Mouse (Mus musculus) forebrain, postnatal 0 days (tissue): Measurements from ENCODE around the gene Fem1a. TPM values are rescaled to one million over a fixed set of nuclear protein-coding genes. Genes with fewer than 3 reads are reported as not detected.

Experiments
- ATAC-seq: fragments of 200-750 bp; cut with Nextera tagmentation; 2 replicates; pipeline ENCODE4 v1.8.0; 2017; ENCODE audit warnings: mild to moderate bottlenecking, moderate library complexity
- DNase-seq: peaks from one replicate; pipeline ENCODE4 v3.0.0-alpha.2; 2015
- H3K27ac ChIP-seq: fragments of 300-500 bp; sonication (generic); 2 replicates; pipeline ENCODE4 v1.5.1; 2014; ENCODE audit warnings: low read depth, mild to moderate bottlenecking, antibody characterized with exemption, low read length, moderate library complexity, mixed read lengths
- H3K27me3 ChIP-seq: fragments of 300-500 bp; sonication (generic); 2 replicates; pipeline ENCODE4 v1.6.1; 2014; ENCODE audit warnings: mild to moderate bottlenecking, low read length, mixed read lengths; ENCODE audit not compliant: insufficient read depth
- H3K36me3 ChIP-seq: fragments of 300-500 bp; sonication (generic); 2 replicates; pipeline ENCODE4 v1.6.1; 2014; ENCODE audit warnings: mild to moderate bottlenecking, moderate library complexity; ENCODE audit not compliant: insufficient read depth
- H3K4me1 ChIP-seq: fragments of 300-500 bp; sonication (generic); 2 replicates; pipeline ENCODE4 v1.6.1; 2014; ENCODE audit warnings: antibody characterized with exemption; ENCODE audit not compliant: insufficient read depth
- H3K4me2 ChIP-seq: fragments of 300-500 bp; sonication (generic); 2 replicates; pipeline ENCODE4 v1.6.1; 2014; ENCODE audit warnings: low read depth, mild to moderate bottlenecking, moderate library complexity
- H3K4me3 ChIP-seq: fragments of 300-500 bp; sonication (generic); 2 replicates; pipeline ENCODE4 v1.5.1; 2014; ENCODE audit warnings: low read depth, low read length, mixed read lengths
- H3K9ac ChIP-seq: fragments of 300-500 bp; sonication (generic); 2 replicates; pipeline ENCODE4 v1.6.1; 2014; ENCODE audit warnings: mild to moderate bottlenecking
- H3K9me3 ChIP-seq: fragments of 300-500 bp; sonication (generic); 2 replicates; pipeline ENCODE4 v1.6.1; 2016; ENCODE audit warnings: low read length
- CTCF ChIP-seq: sonication (generic); IDR thresholded peaks from 2 replicates; pipeline ENCODE4 v1.5.1; 2016; ENCODE audit warnings: antibody characterized with exemption, control low read depth, low read depth
- WGBS: fragments of 180-500 bp; shearing (Covaris S2); extraction: QIAGEN DNeasy Blood & Tissue Kit; methylation state at CpG from one replicate; pipeline ENCODE4 v1.1.7; 2014; 5-methylcytosine and 5-hydroxymethylcytosine counted together
- polyA plus RNA-seq: library from polyadenylated mRNA; unstranded; fragments of >200 nt; fragmentation: Nextera tagmentation; extraction: Ambion mirVana; gene quantifications from 2 replicates; pipeline ENCODE4 v1.2.1, GENCODE M21; 2015
- total RNA-seq: library from RNA; depleted of rRNA; stranded (reverse); fragments of >200 nt; gene quantifications from 2 replicates; pipeline ENCODE4 v1.2.3, GENCODE M21; 2014

Fem1a gene
- total and polyA plus RNA-seq, 2 experiments from 2014 or later = 17.2 to 53.6 TPM

DNA sequence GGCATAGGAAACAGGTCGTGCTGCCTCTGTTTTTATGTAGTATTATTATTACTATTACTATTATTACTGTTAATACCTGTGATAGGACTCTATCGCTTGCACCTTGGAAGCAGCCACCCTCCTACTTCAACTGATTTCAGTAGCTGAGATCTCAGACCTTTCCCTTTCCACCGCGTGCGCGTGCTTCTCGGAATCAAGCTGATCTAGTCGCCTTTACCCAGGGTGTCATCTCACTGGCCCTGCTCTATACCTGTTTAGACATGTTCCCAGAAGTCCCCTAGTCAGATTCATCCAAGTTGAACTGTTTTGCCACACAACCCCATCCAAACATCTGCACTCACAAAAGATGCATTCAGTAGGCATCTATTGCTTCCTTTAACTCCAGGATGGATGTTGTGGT, 23.2 kb upstream of the Fem1a start:
- Histone ChIP-seq H3K4me1 (peaks cover 6% of the 10 kb centered on the region; the same call in 1 of the 2 replicates), H3K27ac (peak overlapping the region; percentile 47; the same call in 1 of the 2 replicates), H3K4me2 (peak overlapping the region; percentile 49), H3K27me3 (no peaks in the 10 kb centered on the region), H3K9me3 (no peaks in the 10 kb centered on the region), H3K4me3 (no peak overlapping the region), H3K36me3 (no peaks in the 10 kb centered on the region), H3K9ac (no peak overlapping the region)
- DNase-seq (no peak), ATAC-seq (no peak; the same call in 1 of the 2 replicates)
- TF ChIP-seq CTCF = no peak
- 50% methylated on average over 8 of the region's 8 CpGs for WGBS

DNA sequence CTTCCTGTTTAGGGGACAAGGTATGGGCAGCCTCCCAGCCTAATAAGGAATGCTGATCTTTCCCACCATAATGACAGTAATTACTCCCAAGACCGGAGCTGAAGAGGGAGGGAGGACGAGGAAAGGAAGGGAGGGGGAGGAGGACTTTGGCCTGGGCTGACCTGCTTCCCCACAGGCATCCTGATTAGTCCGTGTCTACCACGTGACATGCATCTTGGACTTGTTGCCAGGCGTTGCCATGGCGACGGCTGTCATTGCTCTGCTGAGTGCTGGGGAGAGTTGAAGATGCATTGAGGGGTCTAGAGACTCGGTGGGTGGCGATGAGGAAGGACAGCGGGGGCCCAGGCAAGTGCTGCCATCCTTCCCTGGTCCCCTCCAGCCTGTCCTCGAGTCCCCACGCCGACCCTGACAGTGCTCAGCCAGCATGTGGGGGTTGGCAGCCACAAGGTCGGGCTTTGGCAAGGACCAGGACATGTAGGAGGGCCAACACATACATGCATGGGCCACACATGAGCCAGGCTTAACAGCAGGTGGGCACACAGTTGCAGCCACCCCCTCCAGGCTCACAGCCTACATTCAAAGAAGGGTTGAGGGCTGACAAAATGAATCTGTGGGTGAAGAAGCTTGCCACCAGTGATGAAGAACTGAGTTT, 22.7 kb upstream of the Fem1a start:
- H3K9me3 ChIP-seq = no peaks in the 10 kb centered on the region
- peaks cover 6% of the 10 kb centered on the region; the same call in 1 of the 2 replicates for H3K4me1 ChIP-seq
- H3K9ac ChIP-seq = no peak overlapping the region
- peak overlapping the region; percentile 49 for H3K4me2 ChIP-seq
- H3K27me3 ChIP-seq = no peaks in the 10 kb centered on the region
- DNase-seq = peak; percentile 90
- H3K36me3 ChIP-seq = no peaks in the 10 kb centered on the region
- 3% methylated on average over 14 of the region's 14 CpGs for WGBS
- no peak for TF ChIP-seq CTCF
- no peak overlapping the region for H3K4me3 ChIP-seq
- peak; percentile 94 for ATAC-seq
- H3K27ac ChIP-seq = peak overlapping the region; percentile 47; the same call in 1 of the 2 replicates

DNA sequence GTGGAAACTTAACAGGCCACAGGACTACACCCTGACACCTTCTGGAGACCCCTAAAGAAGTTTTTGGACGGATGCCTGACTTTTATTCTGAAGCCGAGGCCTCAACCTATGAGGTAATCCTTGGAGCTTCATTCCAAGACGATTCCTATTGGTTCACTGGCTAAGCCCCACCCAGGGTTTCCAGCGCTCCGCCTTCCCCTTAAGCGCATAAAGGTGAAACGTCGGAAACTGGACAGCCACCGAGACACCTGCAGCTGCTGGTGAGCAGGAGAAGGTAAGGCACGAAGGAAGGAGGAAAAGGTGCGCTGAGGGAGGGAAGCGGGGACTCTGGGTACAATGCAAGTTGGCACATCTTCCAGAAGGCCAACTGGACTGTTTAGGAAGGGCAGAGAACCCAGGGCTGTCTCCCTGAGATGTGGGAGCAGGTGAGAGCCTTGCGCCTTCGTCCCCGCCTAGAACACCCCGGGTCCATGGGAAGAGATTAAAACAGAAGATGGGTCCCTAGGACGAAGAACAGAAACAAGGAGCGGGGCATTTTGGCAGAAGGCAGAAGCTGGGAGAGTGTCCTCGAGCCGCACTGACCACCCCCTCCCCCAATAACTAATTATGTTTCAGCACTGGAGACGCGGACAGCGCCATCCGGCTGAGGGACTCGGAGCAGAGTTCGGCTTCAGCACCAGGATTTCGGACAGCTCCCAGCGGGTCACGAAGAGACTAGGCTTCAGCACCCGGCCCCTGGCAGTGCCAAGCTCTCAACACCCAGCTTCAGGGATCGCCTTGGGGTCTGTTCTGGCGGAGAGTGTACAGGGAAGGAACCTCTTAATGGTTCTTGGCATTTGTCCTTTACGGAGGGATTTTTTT, 14.8 kb upstream of the Fem1a start:
- DNase-seq (peak; percentile 85), ATAC-seq (peak; percentile 95)
- no peaks in the 10 kb centered on the region for H3K36me3 ChIP-seq
- under 1% methylated on average over 33 of the region's 33 CpGs for WGBS
- no peaks in the 10 kb centered on the region for H3K9me3 ChIP-seq
- peak overlapping the region; percentile 53 for H3K4me2 ChIP-seq
- H3K27me3 ChIP-seq = no peaks in the 10 kb centered on the region
- H3K9ac ChIP-seq = peak overlapping the region; percentile 62
- H3K4me3 ChIP-seq = peak overlapping the region; percentile 60
- peak; percentile 21; the same call in 1 of the 2 replicates for TF ChIP-seq CTCF
- H3K4me1 ChIP-seq = peaks cover 4% of the 10 kb centered on the region; the same call in 1 of the 2 replicates
- peak overlapping the region; percentile 2; the same call in 1 of the 2 replicates for H3K27ac ChIP-seq

GRCm38 (mm10) chr17:56245608-56246007, 11.0 kb upstream of the Fem1a start:
- TF ChIP-seq CTCF = no peak
- Histone ChIP-seq H3K9me3 (no peaks in the 10 kb centered on the region), H3K36me3 (no peaks in the 10 kb centered on the region), H3K4me3 (no peak overlapping the region), H3K27ac (no peak overlapping the region), H3K27me3 (no peaks in the 10 kb centered on the region), H3K4me2 (no peak overlapping the region), H3K4me1 (peaks cover 4% of the 10 kb centered on the region; the same call in 1 of the 2 replicates), H3K9ac (no peak overlapping the region)
- DNase-seq (no peak), ATAC-seq (no peak)
- 51% methylated on average over 7 of the region's 7 CpGs for WGBS

GRCm38 (mm10) chr17:56251136-56251829, 5.3 kb upstream of the Fem1a start:
- 17% methylated on average over 6 of the region's 6 CpGs for WGBS

GRCm38 (mm10) chr17:56254695-56255094, 1.9 kb upstream of the Fem1a start:
- Histone ChIP-seq H3K9me3 (no peaks in the 10 kb centered on the region), H3K4me3 (no peak overlapping the region), H3K9ac (peak overlapping the region; percentile 22; the same call in 1 of the 2 replicates), H3K27me3 (no peaks in the 10 kb centered on the region), H3K4me1 (peaks cover 20% of the 10 kb centered on the region), H3K36me3 (peaks cover 16% of the 10 kb centered on the region), H3K4me2 (no peak overlapping the region), H3K27ac (peak overlapping the region; percentile 76)
- ATAC-seq = no peak
- TF ChIP-seq CTCF = no peak
- DNase-seq = no peak
- whole genome bisulfite sequencing = 74% methylated on average over 4 of the region's 4 CpGs

More at GRCm38 (mm10) chr17:56251136-56251829, 5.3 kb upstream of the Fem1a start:
- Histone ChIP-seq H3K9me3 (no peaks in the 10 kb centered on the region), H3K4me2 (peak overlapping the region; percentile 31), H3K9ac (no peak overlapping the region), H3K36me3 (no peaks in the 10 kb centered on the region), H3K4me1 (peaks cover 9% of the 10 kb centered on the region), H3K27me3 (no peaks in the 10 kb centered on the region), H3K4me3 (no peak overlapping the region), H3K27ac (peak overlapping the region; percentile 83)
- peak; percentile 58 for ATAC-seq
- peak; percentile 72 for TF ChIP-seq CTCF
- peak; percentile 77 for DNase-seq
